Mouse (Mus musculus) liver, postnatal 0 days (tissue): ENCODE measurements around the gene Ttll11. TPM values are rescaled to one million over a fixed set of nuclear protein-coding genes. Genes with fewer than 3 reads are reported as not detected.

Experiments
- ATAC-seq: fragments of 200-750 bp; cut with Nextera tagmentation; 2 replicates; pipeline ENCODE4 v1.8.0; 2017; ENCODE audit warnings: mild to moderate bottlenecking, moderate library complexity
- DNase-seq: peaks from one replicate; pipeline ENCODE4 v3.0.0-alpha.2; 2016
- H3K27ac ChIP-seq: fragments of 300-500 bp; sonication (generic); 2 replicates; pipeline ENCODE4 v1.5.1; 2014; ENCODE audit warnings: antibody characterized with exemption, moderate library complexity, mild to moderate bottlenecking, low read depth
- H3K27me3 ChIP-seq: fragments of 300-500 bp; sonication (generic); 2 replicates; pipeline ENCODE4 v1.6.1; 2014; ENCODE audit warnings: low read length, control low read depth, mixed read lengths; ENCODE audit not compliant: insufficient read depth
- H3K36me3 ChIP-seq: fragments of 300-500 bp; sonication (generic); replicated peaks from 2 replicates; pipeline ENCODE4 v1.6.1; 2014; ENCODE audit warnings: mild to moderate bottlenecking, control low read depth, low read length, moderate library complexity, mixed read lengths; ENCODE audit not compliant: insufficient read depth
- H3K4me1 ChIP-seq: fragments of 300-500 bp; sonication (generic); 2 replicates; pipeline ENCODE4 v1.6.1; 2014; ENCODE audit warnings: antibody characterized with exemption, mild to moderate bottlenecking, control low read depth; ENCODE audit not compliant: insufficient read depth
- H3K4me2 ChIP-seq: fragments of 300-500 bp; sonication (generic); 2 replicates; pipeline ENCODE4 v1.6.1; 2014; ENCODE audit warnings: low read depth, mild to moderate bottlenecking, low read length, moderate library complexity, mixed read lengths
- H3K4me3 ChIP-seq: fragments of 300-500 bp; sonication (generic); 2 replicates; pipeline ENCODE4 v1.5.1; 2014; ENCODE audit warnings: low read depth, low read length
- H3K9ac ChIP-seq: fragments of 300-500 bp; sonication (generic); replicated peaks from 2 replicates; pipeline ENCODE4 v1.6.1; 2014; ENCODE audit warnings: mild to moderate bottlenecking, moderate library complexity
- H3K9me3 ChIP-seq: fragments of 300-500 bp; sonication (generic); 2 replicates; pipeline ENCODE4 v1.6.1; 2016; ENCODE audit warnings: mild to moderate bottlenecking, control low read depth, low read length, mixed read lengths
- CTCF ChIP-seq: sonication (generic); IDR thresholded peaks from 2 replicates; pipeline ENCODE4 v1.5.1; 2016; ENCODE audit warnings: antibody characterized with exemption, low read depth
- EP300 ChIP-seq: IDR thresholded peaks from 2 replicates; pipeline ENCODE4 v1.6.1; 2016; ENCODE audit warnings: antibody characterized with exemption, low read depth, mild to moderate bottlenecking
- WGBS: fragments of 180-500 bp; shearing (Covaris S2); extraction: QIAGEN DNeasy Blood & Tissue Kit; methylation state at CpG from one replicate; pipeline ENCODE4 v1.1.7; 2014; ENCODE audit not compliant: insufficient replicate concordance; 5-methylcytosine and 5-hydroxymethylcytosine counted together
- polyA plus RNA-seq: library from polyadenylated mRNA; unstranded; fragments of >200 nt; fragmentation: Nextera tagmentation; extraction: Ambion mirVana; gene quantifications from 2 replicates; pipeline ENCODE4 v1.2.1, GENCODE M21; 2015

Gene Ttll11
- polyA plus RNA-seq, 1 experiment from 2014 or later, result 1.1 TPM

DNA sequence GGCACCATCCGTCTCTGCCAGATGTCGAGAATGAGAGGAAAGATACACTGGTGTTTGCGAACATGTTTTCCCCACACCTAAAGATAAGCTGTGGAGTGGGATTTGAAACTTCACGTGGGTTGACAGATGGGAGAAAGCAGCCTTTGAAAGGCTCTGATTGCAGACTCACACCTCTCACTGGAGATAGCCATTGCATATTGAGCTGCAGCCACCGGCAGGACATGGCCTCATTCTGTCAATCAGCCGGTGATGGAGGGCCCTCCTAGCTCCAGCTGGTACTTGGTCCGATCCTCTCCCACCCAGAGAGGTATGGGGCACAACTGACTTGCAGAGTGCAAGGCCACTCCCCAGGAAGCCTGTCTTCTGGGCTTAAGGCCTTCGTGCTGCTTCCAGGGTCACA, 219.4 kb downstream of the Ttll11 start:
- Histone ChIP-seq H3K4me2 (no peak overlapping the region), H3K9me3 (no peaks in the 10 kb centered on the region), H3K4me1 (no peaks in the 10 kb centered on the region), H3K9ac (no peak overlapping the region), H3K4me3 (no peak overlapping the region), H3K27ac (no peak overlapping the region), H3K36me3 (no peaks in the 10 kb centered on the region), H3K27me3 (no peaks in the 10 kb centered on the region)
- 66% methylated on average over 8 of the region's 8 CpGs for WGBS
- DNase-seq (no peak), ATAC-seq (no peak)
- TF ChIP-seq EP300 (no peak), CTCF (no peak)

DNA sequence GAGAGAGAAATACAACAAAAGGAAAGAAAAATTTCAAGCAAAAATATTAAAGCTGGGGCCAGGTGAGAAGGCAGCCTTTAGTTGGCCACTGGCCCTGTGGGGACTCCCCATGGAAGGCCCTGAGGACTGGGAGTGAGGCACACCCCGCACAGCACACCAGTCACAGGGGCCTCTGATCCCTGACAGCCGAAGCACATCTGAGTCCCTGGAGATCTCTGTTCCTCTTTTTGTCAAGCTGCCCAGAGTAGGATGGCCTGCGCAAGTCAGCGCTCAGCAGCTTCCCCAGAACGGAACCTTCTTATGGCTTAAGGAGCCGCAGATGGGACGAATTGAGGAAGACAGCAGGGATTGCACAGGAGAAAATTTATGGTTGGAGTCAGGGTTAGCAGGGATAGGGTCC, 223.2 kb downstream of the Ttll11 start:
- H3K36me3 ChIP-seq, result no peaks in the 10 kb centered on the region
- WGBS, result 25% methylated on average over 7 of the region's 7 CpGs
- DNase-seq (peak; percentile 36), ATAC-seq (no peak)
- no peak overlapping the region for H3K4me3 ChIP-seq
- no peak overlapping the region for H3K9ac ChIP-seq
- no peak overlapping the region for H3K4me2 ChIP-seq
- TF ChIP-seq EP300 (no peak), CTCF (no peak)
- H3K27me3 ChIP-seq, result no peaks in the 10 kb centered on the region
- H3K27ac ChIP-seq, result no peak overlapping the region
- no peaks in the 10 kb centered on the region for H3K9me3 ChIP-seq
- H3K4me1 ChIP-seq, result no peaks in the 10 kb centered on the region

DNA sequence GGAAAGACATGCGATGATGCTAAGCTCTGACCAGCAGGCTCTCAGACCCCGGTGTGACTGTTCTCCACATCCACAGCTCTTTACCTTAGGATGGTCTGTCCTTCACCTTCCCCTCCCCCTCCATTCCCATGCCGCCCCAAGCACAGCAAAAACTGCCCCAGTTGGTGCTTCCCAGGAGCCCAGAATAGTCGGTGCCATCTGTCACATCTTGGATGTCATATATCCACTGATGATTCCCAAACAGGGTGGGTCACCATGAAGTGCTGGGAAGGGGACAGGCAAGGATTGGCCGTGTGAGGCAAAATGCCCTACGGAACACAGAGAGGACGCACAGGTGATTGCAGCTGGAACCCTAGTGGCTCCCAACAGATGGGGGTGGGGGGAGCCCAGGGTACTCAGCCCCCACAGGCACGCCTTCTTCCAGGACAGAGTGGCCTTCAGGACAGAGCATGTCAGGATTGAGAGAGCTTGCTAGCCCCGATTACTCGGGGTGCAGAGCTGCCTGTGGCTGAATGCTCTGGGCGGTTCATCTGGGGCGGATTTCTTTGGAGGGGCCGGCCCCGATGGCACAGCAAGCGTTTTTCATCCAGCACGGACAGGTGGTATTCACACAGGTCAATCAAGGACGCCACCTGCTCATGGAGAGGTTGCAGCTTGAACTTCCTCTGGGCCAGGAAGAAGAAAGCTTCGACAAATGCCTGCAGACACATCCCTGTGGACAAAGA, 227.8 kb downstream of the Ttll11 start:
- 72% methylated on average over 18 of the region's 18 CpGs for WGBS
- no peaks in the 10 kb centered on the region for H3K4me1 ChIP-seq
- no peaks in the 10 kb centered on the region for H3K36me3 ChIP-seq
- DNase-seq (no peak), ATAC-seq (no peak)
- no peak for TF ChIP-seq CTCF
- TF ChIP-seq EP300, result no peak
- no peaks in the 10 kb centered on the region for H3K9me3 ChIP-seq
- H3K9ac ChIP-seq, result no peak overlapping the region
- H3K4me2 ChIP-seq, result no peak overlapping the region
- no peaks in the 10 kb centered on the region for H3K27me3 ChIP-seq
- no peak overlapping the region for H3K27ac ChIP-seq
- H3K4me3 ChIP-seq, result no peak overlapping the region

DNA sequence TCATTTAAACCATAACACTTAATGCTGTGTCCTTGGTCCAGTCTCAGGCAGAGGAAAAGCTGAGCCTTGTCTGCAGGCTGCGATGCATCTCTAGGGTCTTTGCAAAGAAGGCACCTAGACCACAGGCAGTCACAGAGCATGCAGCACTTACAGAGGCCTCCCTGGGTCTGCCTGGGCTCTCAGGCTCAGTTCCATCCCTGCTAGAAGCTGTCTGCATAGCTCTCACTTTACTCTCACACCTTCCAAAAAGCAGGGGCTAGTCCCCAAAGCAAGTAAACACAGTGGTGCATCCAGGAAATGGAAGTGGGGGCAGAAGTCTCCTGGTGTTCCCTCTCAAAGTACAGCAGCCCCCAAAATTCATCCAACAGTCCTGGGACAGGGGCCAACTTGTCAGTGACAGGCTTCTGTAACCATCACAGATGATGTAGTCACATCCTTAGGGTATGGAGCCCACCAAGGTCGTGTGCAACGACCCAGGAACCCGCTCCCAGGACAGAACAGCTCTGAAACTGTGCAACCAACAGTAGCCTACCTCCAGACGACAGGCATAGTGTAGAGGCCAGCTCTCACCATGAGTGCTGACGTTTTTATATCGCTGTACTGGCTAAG, 229.1 kb downstream of the Ttll11 start:
- Histone ChIP-seq H3K4me3 (no peak overlapping the region), H3K4me2 (no peak overlapping the region), H3K27me3 (no peaks in the 10 kb centered on the region), H3K27ac (no peak overlapping the region), H3K9me3 (no peaks in the 10 kb centered on the region), H3K9ac (no peak overlapping the region), H3K36me3 (no peaks in the 10 kb centered on the region), H3K4me1 (no peaks in the 10 kb centered on the region)
- ATAC-seq (no peak), DNase-seq (no peak)
- 72% methylated on average over 7 of the region's 7 CpGs for WGBS
- TF ChIP-seq CTCF (no peak), EP300 (no peak)

DNA sequence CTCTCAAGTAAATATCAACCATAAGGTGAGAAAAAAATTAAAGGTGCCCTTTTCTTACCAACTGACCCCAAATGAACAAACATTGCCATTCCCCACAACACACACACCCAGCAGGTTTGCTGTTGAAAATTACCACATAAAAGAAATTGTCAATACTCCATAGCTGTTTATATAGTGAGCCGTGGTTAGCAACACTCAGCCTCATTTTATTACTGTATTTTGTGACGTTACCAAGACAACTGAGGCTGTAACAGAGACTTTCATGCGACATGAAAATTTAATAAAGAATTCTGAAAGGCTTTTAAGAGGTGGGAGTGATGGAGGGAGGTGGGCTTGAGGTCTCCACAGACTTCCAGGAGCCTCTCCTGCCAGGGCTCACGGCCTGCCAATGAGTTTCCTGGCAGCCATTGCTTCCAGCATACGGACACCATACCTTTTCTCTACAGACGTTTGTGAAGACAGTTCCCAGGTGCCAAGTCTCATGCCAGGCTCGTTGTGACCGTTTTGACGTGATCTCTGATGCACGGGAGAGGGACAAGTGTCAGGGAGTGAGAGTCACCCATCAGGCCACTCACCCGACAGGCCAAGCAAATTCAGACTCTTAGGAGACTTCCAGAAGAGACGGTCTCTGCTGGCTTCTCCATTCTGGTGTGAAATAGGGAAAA, 232.2 kb downstream of the Ttll11 start:
- DNase-seq, result no peak
- no peak overlapping the region for H3K27ac ChIP-seq
- H3K27me3 ChIP-seq, result no peaks in the 10 kb centered on the region
- WGBS, result 77% methylated on average over 12 of the region's 12 CpGs
- ATAC-seq, result no peak
- H3K4me1 ChIP-seq, result no peaks in the 10 kb centered on the region
- H3K36me3 ChIP-seq, result no peaks in the 10 kb centered on the region
- no peak overlapping the region for H3K9ac ChIP-seq
- H3K4me3 ChIP-seq, result no peak overlapping the region
- TF ChIP-seq EP300 (no peak), CTCF (no peak)
- H3K9me3 ChIP-seq, result no peaks in the 10 kb centered on the region
- H3K4me2 ChIP-seq, result no peak overlapping the region

DNA sequence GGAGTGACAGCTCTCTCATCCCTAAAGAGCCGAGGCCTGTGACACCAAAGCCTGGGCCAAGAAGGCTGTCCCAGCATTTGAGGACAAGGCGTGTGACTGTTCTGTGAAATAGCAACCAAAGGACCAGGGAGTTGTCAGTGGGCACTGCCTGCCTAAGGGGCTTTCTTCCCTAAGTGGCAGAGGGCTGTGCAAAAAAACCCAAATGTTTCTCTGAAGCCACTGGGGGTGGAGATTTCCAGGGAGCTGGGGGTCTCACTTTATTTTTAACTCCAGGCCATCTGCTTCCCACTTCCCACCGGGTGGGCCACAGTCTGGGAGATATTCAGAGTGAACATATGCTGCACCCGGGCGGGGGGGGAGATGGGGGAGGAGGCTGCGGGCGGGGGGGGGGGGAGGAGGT, 233.1 kb downstream of the Ttll11 start:
- H3K9me3 ChIP-seq, result no peaks in the 10 kb centered on the region
- H3K9ac ChIP-seq, result no peak overlapping the region
- DNase-seq (no peak), ATAC-seq (no peak)
- H3K27ac ChIP-seq, result no peak overlapping the region
- no peak overlapping the region for H3K4me2 ChIP-seq
- H3K36me3 ChIP-seq, result no peaks in the 10 kb centered on the region
- no peaks in the 10 kb centered on the region for H3K27me3 ChIP-seq
- no peaks in the 10 kb centered on the region for H3K4me1 ChIP-seq
- no peak for TF ChIP-seq CTCF
- TF ChIP-seq EP300, result no peak
- H3K4me3 ChIP-seq, result no peak overlapping the region
- WGBS, result 48% methylated on average over 3 of the region's 7 CpGs
